Mouse (Mus musculus): ENCODE results near the gene Tns3.

GRCm38 (mm10) chr11:8579789-8580188, 84.5 kb downstream of the Tns3 start:
- TF ChIP-seq CTCF (IDR thresholded peaks at IDR 0.05; ENCODE audit: low read depth, low read length), result no peak
- no peak for TF ChIP-seq POLR2A (IDR thresholded peaks at IDR 0.05; ENCODE audit: extremely low read depth, insufficient read depth, low read length)
